Mouse (Mus musculus) heart, postnatal 10 days (tissue): ENCODE measurements around the gene Itpkb. TPM values are rescaled to one million over a fixed set of nuclear protein-coding genes. Genes with fewer than 3 reads are reported as not detected.

Source experiments
- DNase-seq, 2 experiments: peaks; one replicate each; pipeline ENCODE4 v3.0.0; 2021
- intact Hi-C: fragments of 180-260 bp; cut with DNase I; formaldehyde crosslinking; loops from one replicate; pipeline ENCODE4 v1.15.1; 2025
- total RNA-seq, 2 experiments: library from RNA; stranded (reverse); gene quantifications; 2 replicates each; pipeline ENCODE4 v1.2.3; 2021

Itpkb gene
- total RNA-seq: 10 to 100 TPM; 81.4 to 93.6 TPM

GRCm38 (mm10) chr1:180330145-180330706 is at the start of gene Itpkb:
TSS of gene Itpkb (plus strand) at chr1:180330485.
- intact Hi-C loops: loop anchor here (2.0 to 5.0 kb wide), 3 partner anchors 53 to 75 kb away; no protein-coding TSS in a partner anchor
- DNase-seq: peak; percentile 81 to 82

GRCm38 (mm10) chr1:180282581-180282980 is 47.7 kb upstream of the Itpkb start:
- intact Hi-C loops: no loop called here
- DNase-seq: peak in 1 of 2 experiments; percentile 37

DNA sequence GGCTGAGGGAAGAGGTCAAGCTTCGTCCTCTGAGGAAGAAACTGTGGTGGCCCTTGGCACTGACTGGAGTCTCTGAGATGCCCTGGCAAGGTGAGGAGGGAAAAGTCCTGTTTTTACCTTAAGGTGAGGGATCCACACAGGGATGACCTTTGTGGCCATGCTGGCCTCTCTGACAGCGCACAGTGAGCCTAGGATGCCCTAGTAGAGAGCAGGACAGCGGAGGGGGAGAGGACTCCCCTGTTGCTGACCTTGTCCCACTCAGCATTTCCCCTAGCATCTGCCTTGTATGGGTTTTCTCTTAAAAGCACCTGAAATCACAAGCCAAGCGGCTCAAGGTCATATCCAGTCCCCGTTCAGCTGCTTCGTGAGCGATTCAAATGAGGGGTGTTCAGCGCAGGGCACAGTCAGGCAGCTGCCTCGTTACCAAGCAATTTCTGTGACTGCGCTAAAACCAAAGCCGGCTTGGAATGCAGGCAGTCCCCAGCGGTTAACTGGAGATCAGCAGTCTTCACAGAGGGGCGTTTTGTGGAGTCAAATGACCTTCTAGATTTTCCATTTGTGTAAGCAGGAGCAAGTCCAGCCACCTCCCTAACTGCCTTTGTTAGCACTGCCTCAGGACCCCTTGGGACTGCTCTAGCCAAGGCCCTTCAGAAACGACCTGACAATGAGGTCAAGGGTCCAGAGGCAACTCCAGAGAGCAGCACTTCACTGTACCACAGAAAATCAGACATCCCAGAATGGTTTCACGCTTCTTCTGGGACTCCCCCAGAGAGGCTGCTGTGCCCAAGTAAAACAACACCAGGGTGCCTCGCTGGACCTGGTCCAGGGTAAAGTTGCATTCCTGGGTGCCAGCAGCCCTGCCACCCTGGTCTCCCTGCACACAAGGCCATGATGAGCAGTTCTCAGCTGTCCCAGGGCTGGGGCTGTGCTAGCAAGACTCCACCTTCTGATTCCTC is 46.2 kb upstream of the Itpkb start:
- DNase-seq: peak in 1 of 2 experiments; percentile 48
- intact Hi-C loops: no loop called here

- DNase-seq: peak; percentile 65 to 69
- intact Hi-C loops: no loop called here
Observed at GRCm38 (mm10) chr1:180286081-180286831, 44.0 kb upstream of the Itpkb start.

DNA sequence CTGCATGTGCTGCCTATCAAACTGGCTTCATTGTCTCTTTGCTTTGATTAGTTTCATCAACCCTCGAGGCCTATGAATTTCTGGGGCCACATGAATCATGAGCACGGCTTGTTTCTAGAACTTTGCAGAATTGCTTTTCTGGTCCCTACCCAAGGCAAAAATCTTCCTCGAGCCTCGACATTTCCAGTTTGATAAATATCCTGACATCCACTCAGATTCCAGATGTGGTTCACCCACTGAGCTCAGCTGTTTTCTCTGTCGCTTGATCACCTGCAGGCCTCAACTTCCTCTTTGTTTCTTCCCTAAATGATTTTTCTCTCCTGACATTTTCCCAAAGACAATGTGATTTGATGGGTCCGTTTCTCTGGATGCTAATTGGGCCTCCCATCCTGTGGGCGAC is 42.1 kb upstream of the Itpkb start:
- intact Hi-C loops: no loop called here
- no peak for DNase-seq

DNA sequence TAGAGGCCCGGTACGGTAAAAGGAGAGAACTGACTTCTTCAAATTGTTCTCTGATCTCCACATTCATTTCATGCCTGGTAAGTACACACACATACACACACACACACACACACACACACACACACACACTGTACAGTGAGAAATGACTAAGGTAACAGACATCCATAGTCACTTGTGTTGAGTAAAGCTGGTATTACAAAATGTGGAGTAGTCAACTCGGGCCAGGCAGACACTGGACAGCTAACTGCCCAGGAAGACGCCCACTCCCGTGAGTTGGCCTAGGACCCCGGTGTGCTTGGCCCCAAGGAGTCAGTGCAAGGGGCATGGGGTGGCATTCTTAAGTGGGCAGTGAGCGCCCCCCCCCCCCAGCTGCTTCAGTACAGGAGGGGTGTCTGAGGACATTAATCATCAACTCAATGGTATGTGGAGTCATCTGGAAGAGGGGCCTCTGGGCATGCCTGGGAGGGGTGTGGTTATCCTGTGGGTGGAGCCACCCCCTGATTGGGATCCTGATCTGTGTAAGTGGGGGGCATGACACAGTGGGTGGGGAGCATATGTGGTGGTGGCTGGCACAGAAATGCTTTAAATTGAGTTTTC is 41.3 kb upstream of the Itpkb start:
- no peak for DNase-seq
- intact Hi-C loops: no loop called here

GRCm38 (mm10) chr1:180289788-180290187 is 40.5 kb upstream of the Itpkb start:
- intact Hi-C loops: no loop called here
- DNase-seq: no peak

DNA sequence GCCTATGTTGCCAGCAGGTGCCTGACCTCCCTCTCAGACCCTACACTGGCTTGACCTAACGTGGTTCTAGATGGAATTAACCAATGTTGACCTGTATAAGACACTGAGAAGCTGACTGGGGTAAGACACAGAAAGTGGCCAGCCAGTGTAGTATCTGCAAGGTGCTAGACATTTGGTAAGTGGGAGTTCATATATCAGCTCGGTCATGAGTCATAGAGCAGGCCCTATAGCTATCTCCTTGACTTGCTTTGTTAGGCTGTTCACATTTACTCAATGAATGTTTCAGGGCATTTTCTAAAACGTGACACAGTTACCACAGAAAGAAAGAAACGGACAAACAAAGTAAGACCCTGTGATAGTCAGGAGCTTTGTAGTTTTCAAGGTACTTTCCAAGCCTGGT is 39.9 kb upstream of the Itpkb start:
- no peak for DNase-seq
- intact Hi-C loops: no loop called here

- no peak for DNase-seq
- intact Hi-C loops: no loop called here
Observed at GRCm38 (mm10) chr1:180296088-180296487, 34.2 kb upstream of the Itpkb start.

DNA sequence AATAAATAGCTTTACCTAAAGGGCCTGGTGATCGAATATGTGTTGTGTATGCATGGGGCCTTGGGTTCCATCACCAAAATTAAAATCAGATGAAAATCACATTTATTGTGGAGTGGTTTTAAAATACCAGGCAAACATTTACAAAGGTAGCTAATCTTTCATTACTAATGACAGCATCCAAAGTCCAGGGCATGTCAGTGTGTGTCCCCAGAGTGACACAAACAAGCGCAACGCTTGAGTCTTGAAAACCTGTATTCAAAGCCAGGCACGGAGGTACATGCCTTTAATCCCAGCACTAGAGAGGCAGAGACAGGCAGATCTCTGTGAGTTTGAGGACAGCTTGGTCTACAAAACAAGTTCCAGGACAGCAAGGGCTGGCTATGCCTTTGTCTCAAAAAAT is 30.6 kb upstream of the Itpkb start:
- intact Hi-C loops: no loop called here
- no peak for DNase-seq

DNA sequence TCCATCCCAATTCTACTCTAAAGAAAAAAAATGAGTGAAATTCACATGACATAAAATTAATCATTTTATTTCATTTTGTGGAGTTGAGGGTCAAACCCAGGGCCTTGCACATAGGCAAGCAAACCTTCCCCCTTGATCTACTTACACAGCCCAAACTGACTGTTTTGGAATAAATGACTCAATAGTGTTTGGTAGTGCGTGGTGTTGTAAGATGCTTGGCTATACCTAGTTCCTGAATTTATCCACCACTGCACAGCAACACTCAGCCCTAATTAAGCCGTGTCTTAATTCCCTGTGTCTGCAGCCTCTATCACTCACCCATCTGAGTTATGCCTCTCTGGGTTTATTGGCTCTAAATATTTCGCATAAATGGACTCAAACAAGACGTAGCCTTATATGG is 30.0 kb upstream of the Itpkb start:
- intact Hi-C loops: no loop called here
- DNase-seq: no peak

DNA sequence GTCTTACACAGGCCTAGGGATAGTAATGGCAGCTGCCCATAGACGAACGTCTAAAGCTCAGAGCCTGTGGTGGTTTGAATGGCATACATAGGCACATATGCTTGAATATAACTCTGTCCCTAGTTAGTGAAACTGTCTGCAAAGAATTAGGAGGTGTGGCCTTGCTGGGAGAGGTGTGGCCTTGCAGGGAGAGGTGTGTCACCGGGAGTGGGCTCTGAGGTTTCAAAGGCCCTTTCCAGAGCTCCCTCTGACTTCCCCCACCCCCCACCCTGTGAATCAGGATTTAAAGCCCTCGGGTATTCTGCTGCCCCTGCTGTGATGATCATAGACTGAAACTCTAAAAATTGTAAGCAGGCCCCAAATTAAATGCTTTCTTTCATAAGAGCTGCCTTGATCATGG is 29.3 kb upstream of the Itpkb start:
- intact Hi-C loops: no loop called here
- DNase-seq: no peak

- peak; percentile 41 to 58 for DNase-seq
Observed at GRCm38 (mm10) chr1:180302253-180303120, 27.8 kb upstream of the Itpkb start.

DNA sequence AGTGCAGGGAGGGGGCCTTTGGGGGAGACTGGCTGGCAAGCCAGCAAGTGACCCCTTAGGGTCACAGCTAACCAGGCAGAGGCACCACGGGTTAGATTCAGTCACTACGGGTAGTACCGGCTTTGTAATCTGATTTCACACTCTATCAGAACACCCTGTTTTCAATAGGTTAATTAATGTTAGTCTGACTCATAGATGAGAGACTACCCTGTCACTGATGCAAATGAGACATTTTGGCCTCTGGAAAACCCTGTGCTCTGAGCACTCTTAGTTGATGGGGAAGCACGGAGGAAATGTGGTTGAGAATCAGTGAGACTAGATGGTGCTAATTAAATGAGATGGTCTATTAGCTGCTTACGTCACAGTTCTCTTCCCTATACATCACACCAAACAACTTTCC is 26.7 kb upstream of the Itpkb start:
- DNase-seq: no peak
- intact Hi-C loops: no loop called here

More at GRCm38 (mm10) chr1:180302253-180303120, 27.8 kb upstream of the Itpkb start:
- intact Hi-C loops: no loop called here

DNA sequence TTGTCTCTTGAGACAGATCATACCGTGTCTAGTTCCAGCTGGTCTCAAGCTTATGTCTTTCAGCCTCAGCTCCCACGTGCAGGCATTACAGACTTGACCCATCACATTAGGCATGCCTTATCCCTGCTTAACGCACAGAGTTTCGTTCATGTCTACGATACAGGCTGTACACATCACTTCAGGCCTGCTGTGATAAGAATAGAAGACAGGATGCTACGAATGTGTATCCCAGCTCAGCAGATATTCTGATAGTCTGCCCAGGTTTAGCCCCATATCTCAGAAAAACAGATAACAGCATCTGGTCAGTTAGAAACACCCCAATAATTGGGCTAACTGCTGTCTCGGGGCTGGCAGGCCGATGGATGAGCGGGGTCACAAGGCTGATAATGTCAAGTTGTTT is 23.4 kb upstream of the Itpkb start:
- intact Hi-C loops: no loop called here

DNA sequence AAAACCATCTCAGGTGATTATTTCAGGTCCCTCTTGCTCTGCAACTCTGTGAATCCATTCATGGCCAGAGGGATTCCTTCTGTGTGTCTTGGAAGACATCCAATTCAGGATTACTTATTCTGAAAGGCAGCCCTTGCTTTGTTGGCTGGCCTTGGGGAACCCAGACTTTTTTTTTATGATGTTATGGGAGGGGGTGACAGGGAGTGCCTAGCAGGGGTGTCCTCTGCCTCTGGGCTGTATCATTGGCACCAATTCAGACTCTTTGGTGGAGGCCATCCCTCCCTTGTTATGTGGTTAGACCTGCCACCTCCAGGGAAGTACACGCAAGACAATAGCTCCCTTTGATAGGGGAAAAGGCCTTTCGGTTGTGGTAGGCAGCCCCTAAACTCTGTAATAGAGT is 22.6 kb upstream of the Itpkb start:
- DNase-seq: no peak
- intact Hi-C loops: no loop called here

More for the DNA sequence above, 23.4 kb upstream of the Itpkb start:
- DNase-seq: no peak

DNA sequence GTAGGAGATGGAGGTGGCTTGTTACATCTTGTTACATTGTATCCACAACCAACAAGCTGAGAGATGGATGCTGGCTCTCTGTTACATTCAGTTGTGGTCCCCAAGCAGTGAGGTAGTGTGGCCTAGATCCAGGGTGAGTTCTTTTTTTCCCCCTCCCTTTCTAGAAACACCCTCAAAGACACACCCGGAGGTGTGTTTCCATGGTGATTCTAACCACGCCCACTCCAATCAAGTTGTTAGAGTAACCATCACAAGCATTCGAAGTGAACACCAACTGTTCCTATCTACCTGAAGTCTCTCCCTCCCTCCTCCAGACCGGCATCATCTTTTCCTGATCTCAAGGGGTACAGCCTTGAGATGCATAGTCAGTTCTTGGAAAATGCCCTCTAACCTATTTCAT is 21.4 kb upstream of the Itpkb start:
- DNase-seq: no peak
- intact Hi-C loops: no loop called here

- intact Hi-C loops: no loop called here
- no peak for DNase-seq
Observed at GRCm38 (mm10) chr1:180312286-180312685, 18.0 kb upstream of the Itpkb start.

DNA sequence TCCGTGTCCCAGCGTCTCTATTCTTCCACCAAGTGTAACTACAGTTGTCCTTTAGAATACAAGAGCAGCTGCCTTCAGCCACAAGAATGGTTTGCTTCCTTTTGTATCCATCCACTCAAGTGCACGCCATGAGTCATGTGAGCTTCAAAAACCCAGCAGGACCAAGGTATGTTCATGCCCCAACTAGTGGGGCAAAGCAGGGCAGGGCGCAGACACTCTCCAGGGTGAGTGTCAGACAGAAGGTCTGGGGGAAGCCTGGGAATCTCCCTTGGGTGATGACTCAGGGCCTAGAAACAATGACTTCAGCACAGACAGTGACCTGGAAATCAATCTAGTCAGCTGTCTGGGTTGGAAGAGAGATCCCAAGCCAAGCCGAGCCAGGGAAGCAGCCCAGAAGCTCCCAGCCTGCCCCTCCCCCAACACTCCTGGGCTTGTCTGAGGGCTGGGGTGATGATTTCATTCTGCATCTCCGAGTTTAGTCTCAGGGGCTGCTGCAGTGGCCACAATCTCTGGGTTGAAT is 17.4 kb upstream of the Itpkb start:
- peak; percentile 84 to 85 for DNase-seq
- intact Hi-C loops: no loop called here
